Mouse (Mus musculus) kidney, adult 11 months (tissue): ENCODE data around the gene Tmprss11c.

Experiments used
- DNase-seq: peaks from one replicate; pipeline ENCODE4 v3.0.0; 2022

The Tmprss11c gene

DNA sequence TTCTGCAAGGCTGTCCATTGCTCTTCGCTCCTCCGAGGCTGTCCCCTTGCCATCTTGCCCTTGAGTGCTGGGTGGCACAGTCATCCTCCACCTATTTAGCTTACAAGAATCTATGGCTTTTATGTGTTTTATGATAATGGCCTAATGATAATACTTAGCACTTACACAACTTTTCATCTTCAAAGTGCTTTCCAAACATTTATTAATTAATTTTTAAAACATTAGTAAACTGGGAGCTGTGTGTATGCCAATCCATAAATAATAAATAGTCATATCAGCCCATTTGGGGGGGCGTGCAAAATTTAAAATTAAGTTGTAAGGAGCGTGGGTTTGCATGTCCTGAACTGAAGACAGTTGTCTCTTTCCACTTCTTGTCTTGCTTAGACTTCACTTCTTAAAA lies at the start of gene Tmprss11c:
Tmprss11c (minus strand) TSS at position 101 of the 400 bp plus-strand sequence.
- no peak for DNase-seq

DNA sequence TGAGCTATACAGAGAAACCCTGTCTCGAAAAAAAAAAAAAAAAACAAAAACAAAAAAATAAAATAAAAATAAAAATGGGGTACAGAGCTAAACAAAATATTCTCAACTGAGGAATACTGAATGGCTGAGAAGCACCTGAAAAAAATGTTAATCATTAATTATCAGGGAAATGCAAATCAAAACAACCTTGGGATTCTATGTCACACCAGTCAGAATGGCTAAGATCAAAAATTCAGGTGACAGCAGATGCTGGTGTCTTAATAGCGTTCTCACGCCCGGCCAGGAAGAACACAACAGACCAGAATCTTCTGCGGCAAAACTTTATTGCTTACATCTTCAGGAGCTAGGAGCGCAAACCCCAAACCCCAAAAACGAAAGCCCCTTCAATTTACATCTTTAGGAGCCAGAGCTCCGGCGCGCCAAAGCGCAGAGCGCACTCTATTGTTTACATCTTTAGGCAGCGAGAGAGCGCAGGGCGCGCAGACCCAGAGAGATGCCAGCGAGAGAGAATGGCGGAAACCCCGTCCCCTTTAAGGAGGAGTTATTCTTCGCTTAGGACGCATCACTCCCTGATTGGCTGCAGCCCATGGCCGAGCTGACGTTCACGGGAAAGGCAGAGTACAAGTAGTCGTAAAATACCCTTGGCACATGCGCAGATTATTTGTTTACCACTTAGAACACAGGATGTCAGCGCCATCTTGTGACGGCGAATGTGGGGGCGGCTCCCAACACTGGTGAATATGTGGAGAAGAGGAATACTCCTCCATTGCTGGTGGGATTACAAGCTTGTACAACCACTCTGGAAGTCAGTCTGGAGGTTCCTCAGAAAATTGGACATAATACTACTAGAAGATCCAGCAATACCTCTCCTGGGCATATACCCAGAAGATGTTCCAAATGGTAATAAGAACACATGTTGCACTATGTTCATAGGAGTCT lies 29.2 kb upstream of the Tmprss11c start:
- DNase-seq, result peak; percentile 3

DNA sequence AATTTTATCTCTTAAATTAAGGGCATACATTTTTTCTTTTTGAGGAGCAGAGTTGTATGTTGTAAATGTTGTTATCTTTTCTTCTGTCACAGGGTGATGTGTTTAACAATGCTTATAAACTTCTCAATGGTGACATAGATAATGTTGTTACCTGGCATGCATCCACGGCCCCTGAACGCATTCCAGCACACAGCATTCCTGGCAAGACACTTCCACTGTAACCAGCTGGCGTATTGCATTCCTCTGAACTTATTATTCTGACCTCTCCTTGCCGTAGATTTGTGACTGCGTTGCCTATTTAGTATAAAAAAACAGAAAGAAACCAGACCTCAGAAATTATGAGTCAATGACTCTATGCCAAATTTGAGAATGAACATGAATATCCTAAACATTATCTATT lies 17.0 kb upstream of the Tmprss11c start:
- DNase-seq, result no peak

DNA sequence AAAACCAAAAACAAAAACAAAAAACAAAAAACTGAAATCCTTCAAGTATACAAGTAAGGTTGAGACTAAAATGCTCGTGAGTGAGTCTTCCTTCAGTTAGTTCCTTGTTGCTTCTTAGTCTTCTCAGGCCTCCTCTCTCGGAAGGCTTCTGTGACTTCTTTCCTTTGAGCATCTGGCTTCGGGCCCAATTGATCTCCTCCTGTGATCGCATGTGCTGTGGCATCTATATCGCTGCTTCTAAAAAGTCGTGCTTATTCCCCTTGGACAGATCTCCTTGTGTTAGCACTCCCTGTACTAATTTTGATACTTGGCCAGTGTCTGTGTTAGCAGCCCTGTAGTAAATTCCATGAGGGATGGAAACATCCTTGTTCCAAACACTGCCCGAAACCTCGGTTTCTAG lies 14.8 kb upstream of the Tmprss11c start:
- DNase-seq, result no peak

DNA sequence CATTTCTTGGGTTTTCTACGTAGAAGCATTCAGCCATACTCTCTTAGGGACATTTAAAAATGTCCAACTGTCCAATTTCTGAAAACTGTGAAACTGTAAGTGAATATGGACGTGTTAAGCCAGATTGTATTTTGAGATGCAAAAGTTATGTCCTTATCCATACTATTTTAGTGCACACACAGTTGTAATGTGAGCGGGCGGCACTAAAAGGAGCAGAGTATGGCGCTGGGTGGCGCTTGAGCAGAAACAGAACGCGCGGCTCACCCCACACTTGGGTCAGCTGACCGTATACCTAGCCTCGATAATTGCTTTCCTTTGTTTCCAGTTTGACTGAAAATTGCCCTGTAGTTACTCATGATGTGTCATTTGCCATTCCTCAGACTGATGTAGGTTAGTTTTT lies 42.5 kb downstream of the Tmprss11c start:
- no peak for DNase-seq

DNA sequence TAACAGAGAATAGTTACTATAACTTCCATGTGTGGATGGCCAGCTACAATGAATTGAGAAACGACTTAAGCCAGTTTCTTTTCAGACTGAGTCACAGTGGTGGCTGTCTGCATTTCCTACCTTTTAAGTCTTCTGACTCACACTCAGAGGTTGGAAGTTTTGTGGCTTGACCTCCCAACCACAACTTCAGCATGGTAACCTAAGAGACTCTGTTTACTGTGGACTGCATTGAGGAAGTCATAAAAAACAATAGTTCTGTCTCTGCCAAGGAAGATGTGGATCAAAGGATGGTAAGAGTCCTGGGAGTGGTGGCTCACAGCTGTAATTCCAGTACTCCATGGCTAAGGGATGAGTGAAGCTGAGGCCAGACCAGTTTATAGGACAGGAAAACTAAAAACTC lies 44.2 kb downstream of the Tmprss11c start:
- DNase-seq, result no peak

DNA sequence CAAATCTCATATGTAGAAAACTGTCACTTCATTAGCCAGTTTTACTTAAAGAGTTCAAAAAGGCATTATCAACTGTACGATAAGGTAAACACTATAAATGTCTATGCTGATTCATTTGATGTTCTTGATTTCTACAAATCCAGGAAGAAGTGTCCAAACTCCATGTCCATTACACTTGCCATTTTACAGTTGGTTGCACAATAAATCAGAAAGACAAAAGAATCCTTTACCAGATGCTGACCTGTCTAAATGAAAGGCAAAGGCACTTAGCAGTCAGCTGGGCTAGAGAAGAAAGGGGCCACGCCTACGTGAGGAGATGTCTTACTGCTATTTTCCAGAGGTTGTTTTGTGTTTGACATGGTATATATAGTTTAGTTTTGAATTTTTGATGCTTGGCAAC lies 44.8 kb downstream of the Tmprss11c start:
- DNase-seq, result no peak

DNA sequence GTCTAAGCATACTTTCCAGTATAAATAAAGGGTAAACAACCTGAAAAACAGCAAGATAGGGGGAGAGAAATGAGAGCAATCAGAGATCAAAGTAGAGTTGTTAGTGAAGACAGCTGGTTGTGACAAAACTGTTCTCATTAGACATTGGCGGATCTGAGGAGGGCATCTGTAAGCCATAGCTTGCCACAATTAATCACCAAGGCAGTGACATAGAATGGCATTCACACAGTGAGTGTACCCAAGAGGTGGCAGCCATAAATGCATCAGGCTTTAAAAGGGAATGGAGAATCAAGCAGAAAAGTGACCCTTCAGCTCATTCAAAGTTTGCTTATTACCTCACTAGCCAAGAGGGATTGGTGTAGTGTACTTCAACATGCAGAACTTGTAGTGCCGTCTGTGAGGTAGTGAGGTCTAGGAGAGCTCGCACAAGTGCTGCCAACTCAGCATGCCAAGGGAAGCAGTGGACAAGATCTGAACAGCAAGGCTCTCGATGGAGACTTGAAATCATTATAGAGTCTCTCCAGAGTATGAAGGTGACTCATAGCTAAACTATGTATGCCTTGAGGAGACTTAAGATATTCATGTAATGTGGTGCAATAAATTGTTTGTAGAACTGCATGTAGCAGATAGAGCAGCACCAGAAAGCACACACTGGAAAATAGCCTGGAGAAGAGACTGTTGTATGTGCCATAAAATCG lies 61.8 kb downstream of the Tmprss11c start:
- no peak for DNase-seq

DNA sequence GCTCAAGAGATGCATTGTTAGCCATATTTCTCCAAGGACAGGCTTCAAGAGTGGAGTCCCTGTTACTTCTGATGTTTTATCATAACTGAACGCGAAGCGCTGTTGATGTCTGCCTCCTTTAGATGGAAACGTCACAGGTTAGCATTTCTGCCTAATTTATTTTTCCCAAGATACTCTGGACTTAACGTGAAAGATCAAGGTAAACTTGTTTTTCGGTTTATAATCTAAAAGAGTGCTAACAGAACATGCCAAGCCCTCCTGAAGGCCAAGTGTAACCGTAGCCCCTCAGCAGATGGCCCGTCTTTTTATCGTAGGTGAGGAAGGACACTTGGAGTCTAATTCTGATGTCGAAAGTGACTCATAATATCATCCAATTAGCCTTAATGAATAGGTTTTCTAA lies 91.3 kb downstream of the Tmprss11c start, which contains the start of gene Gnrhr:
Gnrhr (minus strand) TSS at position 101 of the 400 bp plus-strand sequence.
- no peak for DNase-seq

DNA sequence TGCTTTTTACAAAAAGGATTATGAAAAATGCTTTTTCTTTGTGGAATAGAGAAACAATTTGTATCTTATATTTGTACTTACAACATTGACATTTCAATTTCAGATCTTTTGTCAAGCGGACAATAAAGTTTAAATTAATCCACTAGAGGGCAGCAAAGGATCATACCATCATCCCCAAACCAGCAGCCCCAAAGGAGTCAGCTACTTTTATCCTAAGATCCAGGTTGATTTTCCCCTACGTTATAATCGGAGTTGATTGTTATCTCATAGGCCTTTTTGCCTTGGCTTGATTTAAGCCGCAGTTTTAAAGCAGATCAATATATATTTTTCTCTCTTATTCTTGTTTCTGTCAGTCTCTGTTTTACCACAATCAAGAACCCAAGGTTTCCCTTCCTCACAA lies 97.8 kb downstream of the Tmprss11c start:
- DNase-seq, result no peak

DNA sequence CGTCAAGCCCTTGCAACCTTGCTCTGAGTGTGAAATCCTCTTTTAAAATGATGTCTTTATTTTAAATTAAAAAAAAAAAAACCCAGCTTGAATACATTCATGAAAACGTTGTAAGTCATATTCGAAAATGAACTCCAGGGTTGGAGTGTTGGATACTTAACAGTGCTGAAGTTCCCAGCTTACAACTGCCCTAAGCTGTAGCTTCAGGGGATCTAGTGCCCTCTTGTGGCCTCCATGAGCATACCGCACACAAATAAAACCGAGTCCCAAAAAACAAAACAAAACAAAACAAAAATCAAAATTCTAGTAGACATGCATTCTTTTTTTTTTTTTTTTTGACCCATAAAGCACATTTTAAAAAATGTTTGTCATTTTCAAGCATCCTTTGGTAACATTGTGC lies 98.3 kb downstream of the Tmprss11c start:
- DNase-seq, result no peak

DNA sequence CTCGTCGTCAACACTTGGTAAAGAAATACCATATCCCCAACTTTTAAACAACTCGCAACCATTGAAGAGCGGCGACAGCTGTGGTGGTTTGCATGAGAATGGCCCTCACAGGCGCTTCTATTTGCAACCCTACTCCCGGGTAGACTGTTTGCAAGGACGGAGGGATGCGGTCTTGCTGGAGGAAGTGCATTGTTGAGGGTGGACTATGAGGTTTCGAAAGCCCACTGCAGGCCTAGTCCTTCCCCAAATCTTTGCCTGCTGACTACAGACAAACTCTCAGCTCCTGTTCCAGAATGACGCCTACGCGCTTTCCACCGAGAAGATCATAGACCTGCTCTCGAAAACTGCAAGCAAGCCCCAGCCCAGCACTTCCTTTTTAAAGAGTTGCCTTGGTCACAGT lies 98.8 kb downstream of the Tmprss11c start:
- DNase-seq, result no peak

DNA sequence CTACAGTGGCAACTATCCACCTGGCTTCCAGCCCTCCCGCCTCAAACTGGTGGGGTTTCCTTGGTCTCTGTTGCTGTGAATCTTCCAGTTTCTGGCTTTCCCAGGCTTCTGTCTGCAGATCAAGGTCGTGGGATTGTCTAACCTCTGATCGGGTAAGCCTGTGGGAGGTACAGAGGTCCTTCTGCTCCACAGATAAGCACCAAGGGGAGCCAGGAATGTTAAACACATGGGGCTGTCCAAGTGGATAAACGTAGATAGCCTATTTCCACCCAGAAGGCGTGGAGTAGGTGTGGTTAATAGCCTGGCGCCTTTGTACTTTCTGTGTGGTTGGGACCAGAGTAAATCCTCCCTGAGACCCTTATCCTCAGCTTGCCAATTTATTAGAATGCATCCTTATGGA lies 101.7 kb downstream of the Tmprss11c start:
- no peak for DNase-seq
